Mouse (Mus musculus) left cerebral cortex, adult 11 months (tissue): ENCODE measurements at regions not wholly inside any gene's neighbourhood (a gene's known extent, or its start where the extent isn't known, plus 50 kb on each side); places are given as distances from the start of the nearest gene placed in this dataset.
A peak's percentile ranks its signal among the peaks of the same experiment; 100 is the strongest.
"Not testable (repeated sequence)": the region's sequence is repeated elsewhere in the genome, so short reads cannot be mapped to it uniquely, and the experiment has no call there.

Source experiments
- DNase-seq: peaks from one replicate; pipeline ENCODE4 v3.0.0; 2022; ENCODE audit warnings: low spot score

DNA sequence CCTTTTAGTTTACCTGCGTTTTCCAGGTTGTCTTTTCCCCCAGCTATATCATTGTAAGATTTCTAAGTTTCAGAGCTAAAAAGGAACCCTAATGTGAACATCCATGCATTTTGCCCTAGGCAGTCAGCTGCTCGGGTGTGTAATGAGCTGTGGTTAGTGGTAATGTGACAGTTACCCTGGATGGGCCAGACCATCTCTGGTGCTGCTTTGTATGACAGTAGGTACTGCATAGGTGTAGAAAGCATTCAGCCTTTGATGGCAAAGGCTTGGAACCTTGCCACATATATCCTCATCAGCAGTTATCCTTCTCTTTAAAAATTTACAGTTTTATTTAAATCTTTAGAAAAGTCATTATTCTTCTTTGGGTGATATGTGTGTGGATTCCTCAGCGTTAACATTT, 222.5 kb downstream of the Dact1 start:
- no peak for DNase-seq

DNA sequence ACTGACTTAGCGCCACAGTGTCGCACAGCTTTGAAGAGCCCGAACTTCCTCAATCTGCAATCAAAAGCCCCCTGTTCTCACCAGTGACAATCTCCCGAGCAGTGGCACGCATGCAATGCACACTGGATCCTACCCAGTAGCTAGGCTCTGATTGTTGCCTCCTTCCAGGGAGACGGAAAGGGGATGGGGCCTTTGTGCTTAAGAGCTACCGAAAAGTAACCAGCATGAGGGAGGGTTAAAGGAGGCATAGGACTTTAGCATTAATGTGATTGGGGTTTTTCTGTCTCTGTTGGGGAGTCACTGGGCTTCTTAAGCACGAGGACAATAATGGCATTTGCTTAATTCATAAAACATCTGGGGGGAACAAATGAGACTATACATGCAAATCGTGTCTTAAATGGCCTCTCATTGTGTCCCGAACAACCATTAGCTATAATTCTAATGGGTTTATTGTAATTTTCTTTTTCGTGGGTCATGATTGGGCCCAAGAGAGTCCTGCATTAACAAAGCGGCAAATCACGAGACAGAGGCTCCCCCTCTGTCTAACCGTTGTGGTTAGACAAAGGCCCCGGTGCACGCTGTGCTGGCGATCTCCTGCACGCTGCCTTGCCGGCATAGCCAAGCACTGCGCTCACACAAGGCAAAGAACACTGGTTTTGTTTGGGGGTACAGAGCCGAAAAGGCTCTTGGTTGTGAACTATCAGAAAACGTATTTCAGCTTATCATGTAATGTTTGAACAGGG, 223.2 kb downstream of the Dact1 start:
- no peak for DNase-seq

DNA sequence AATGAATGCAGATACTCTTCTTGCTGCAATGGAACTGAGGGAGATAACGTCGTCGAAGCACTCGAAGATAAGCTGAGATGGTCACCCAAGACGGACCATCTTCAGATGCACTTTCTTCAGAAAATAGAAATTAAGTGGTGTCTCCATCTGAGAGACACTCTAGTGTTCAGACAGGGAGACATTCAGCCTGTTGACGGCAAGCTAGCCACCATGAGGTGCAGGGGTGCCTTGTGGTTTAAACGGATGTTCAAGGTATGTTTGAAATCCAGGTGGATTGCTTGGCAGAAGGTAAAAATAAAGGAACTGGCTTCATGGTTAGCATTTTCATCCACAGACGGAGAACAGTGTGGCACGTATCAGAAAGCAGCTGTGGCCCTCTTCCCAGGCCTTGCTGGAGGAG, 224.0 kb downstream of the Dact1 start:
- DNase-seq, result no peak

DNA sequence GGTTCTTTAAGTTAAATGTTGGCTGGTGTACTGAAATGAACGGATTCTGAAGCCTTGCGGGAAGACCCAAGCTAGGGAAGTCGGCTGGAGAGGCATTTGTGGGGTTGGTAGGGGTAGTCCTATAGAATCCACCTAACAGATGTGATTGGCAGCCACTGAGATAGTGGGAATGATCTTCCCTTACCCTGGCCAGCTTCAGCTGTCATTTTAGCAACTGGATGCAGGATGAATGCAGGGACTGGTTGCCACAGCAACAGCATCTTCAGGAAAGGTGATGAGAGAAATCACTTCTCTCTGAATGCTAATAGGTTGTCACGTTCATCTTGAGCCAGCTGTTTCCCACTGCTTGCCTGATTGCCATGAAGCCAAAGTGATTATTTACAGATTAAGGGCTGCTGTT, 224.5 kb downstream of the Dact1 start:
- no peak for DNase-seq

DNA sequence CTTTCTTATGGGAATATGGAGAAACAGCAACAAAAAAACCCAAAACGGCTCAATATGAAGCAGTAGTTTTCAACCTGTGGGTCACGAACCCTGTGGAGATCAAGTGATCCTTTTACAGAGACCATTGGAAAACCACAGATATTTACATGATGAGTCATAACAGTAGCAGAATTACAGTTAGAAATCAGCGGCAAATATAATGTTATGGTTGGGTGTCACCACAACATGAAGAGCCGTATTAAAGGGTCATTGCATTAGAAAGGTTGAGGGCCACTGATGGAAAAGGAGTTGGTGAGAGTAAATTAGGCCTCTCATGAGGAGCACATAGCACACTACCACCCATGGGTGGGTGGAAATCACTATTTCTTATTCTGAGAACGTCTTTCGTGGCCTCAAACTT, 225.6 kb downstream of the Dact1 start:
- DNase-seq, result no peak

DNA sequence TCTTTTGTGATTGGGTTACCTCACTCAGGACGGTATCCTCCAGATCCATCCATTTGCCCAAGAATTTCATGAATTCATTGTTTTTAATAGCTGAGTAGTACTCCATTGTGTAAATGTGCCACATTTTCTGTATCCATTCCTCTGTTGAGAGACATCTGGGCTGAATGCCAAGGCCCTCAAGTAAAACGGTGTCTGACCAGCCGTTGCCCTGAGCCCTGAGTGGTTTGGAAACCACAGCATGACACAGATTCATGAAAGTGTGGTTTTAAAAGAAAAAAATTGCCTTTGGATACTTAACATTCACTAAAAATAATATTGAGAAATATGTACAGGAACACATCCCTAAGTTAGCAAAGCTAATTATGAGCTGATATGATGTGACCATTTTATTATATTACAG, 226.1 kb downstream of the Dact1 start:
- not testable (repeated sequence) for DNase-seq

DNA sequence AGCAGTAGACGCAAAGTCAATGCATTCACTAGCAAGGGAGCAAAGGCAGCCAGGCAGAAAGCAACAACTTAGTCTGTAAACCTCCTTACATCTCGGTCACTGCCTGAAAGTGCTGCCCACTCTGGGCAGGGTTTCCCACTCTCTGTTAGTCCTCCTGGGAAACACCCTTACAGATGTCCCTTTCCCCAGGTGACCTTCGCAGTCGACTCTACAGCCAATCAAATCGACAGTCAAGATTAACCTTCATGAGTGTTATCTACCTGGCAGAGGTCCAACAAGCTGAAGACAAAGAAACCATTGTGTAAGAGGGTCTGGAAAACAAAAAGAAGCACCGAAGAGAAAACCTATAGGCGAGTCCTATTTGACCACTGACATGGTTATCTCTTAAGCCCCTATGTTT, 229.0 kb downstream of the Dact1 start:
- DNase-seq, result no peak

DNA sequence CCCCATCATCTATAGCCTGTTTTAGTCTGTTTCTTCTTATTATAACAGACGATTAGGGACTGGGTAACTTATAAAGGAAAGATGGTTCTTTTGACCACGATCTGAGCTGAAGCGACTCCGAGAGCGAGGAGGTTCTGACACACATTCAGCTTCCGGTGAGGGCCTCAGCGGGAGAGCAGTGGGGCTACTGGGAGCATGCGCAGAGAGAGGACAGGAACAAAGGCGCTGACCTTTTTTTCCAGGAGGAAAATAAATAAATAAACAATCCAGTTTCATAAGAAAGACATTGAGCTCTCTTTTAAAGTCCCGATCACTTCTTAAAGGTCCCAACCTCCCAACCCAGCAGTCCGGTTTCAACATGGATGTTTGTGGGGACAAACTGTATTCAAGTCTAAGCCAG, 230.6 kb downstream of the Dact1 start:
- no peak for DNase-seq

DNA sequence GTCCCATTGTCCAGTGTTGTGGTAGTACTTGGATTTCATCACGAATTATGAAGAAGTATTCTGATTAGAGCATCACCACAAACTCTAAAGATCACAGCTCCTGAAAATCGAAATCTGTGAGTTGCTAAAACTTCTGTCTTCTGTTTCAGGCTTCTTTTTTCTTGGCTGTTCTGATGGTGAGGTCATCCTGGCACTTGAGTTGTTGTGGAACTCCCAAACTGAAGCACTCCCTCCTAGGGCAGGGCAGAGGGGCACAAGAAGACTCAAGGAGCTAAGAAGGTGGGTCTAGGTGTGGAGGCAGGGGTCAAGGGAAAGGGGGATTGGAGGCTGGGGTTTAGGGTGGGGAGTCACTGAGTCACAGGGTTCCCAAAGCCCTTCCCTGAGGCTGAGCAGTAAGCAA, 232.3 kb downstream of the Dact1 start:
- no peak for DNase-seq

DNA sequence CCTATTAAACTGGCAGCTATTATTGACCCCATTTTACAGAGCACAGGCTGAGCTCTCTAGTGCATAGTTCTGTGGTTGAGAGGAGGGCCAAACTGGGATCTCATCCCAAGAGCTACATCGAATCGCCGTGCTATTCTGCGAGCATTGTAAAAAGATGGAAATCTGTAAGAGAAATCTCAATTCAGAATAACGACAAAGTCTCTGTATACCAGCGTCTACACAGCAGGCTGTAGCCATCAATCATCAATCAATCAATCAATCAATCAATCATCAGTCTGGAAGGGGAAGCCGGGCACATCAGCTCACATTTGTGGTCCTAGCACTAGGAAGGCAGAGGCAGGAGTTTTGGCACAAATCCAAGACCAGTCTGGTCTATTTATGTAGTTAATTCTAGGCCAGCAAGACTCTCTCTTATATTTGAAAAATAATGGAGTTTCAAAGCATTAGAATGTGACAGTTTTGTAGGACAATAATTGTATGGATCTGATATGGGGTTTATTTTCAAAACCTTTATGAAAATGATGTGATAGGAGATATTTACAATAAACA, 234.0 kb downstream of the Dact1 start:
- DNase-seq, result no peak

DNA sequence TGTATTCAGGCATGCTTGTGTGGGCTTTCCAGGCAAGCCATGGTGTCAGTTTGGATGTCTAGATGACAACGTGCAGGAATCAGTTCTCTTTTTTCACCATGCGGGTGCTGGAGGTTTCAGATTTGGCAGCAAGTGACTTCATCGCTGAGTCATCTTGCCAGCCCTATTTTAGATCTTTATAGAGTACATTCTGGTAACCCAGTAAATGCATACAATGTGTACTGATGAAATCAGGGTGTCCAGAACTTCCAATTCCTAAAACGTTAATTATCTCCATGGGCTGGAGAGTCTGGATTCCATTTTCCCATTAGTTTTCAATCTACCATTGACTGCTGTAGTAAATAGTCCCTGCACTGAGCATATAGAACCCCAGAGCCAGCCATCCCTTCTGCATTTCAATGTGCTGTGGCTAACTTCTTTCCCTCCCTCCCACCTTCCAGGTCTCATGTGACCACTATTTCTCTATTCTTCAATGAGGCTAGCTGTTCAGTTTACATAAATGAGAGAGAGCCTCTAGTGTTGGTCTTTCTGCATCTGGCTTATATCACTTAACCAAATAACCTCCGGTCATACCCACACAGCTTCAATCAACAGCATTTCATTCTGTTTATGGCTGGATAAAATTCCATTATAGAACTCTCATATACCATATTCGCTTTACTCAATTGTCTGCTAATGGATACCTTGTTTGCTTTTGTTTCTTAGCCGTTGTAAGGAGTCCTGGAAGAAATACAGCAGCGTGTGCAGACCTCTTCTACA, 234.9 kb downstream of the Dact1 start:
- DNase-seq, result peak; percentile 51

DNA sequence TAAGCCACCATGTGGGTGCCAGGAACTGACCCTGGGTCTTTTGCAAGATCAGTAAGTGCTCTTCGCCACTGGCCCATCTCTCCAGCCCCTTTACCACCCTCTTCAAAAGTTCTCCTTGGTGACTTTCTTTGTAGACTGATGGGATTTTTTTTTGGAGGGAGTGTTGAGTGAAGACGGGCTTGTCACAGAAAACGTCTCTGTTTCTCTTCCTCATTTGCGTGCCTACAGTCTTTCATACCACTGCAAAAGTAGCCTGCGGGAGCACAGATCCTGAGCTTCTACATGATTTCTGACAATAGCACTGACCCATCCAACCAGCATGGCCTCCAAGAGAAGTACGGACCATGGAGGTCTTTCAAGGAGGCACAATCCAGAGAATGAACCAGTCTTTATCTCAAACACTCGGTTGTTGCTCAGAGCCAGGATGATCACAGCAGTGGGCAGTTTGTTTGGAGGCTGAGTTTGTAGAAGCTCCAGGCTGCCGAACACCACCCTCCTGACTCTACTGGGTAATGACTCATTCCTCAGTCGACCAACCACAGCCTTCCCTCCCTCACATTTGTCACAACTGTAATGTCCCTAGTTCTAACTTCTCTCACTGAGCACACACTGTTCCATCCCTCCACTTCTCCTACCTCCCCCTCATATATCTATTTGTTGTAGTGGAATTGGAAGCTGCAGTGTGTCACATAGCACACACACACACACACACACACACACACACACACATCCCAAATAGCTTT, 237.0 kb downstream of the Dact1 start:
- DNase-seq, result no peak

DNA sequence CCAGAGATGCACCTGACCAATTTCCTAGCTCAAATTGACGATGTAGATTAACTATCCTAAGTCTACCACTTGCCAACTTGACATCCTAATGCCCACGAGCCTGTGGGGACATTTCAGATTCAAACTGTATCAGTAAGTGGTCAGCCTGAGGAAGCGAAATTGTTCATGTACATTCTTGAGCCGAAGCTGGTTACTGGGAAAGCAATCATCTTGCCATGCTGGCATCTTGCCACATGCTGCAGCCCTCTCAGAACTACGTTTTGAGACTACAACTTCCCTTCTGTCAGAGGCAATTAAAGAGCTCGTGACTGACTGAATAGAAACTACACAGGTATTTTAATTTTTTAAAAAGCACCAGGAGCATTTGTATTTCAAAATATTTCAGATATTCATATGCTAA, 239.7 kb downstream of the Dact1 start:
- DNase-seq, result no peak

DNA sequence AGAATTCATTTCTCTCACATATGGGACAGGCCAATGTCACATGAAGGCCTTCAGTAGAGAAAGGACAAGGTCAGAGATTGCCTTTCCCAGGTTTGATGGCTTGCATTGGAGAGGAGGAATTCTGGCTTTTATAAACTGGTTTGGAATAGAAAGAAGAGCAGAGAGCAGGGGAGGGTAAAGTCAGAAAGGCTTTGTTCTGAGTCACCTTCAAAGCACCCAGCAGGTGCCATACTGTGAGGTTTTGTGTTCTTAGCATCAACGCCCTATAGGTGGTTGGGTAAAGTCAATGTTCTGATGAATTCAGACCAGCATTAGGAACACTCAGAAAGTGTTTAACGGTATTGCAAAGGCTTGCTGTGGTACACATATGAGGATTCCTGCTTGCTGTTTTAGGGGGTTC, 244.5 kb downstream of the Dact1 start:
- DNase-seq, result no peak

DNA sequence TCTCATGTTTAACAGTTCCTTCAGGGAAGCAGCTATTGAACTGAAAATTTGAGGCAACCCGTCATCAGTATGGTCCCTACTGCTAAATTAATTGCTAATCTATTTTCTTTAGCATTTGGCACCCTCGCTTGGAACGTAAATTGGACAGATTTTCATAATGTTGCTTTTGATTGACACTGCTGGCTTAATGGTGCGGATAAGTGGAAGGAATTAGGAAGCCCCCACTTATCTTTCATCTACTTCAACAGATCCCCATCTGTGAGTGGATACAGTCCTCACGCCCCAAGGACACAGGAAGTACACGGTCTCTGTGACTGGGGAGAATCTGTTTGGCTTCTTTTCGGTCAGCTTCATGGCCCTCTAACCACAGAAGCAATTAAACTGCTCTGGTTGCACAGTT, 251.6 kb downstream of the Dact1 start:
- no peak for DNase-seq

DNA sequence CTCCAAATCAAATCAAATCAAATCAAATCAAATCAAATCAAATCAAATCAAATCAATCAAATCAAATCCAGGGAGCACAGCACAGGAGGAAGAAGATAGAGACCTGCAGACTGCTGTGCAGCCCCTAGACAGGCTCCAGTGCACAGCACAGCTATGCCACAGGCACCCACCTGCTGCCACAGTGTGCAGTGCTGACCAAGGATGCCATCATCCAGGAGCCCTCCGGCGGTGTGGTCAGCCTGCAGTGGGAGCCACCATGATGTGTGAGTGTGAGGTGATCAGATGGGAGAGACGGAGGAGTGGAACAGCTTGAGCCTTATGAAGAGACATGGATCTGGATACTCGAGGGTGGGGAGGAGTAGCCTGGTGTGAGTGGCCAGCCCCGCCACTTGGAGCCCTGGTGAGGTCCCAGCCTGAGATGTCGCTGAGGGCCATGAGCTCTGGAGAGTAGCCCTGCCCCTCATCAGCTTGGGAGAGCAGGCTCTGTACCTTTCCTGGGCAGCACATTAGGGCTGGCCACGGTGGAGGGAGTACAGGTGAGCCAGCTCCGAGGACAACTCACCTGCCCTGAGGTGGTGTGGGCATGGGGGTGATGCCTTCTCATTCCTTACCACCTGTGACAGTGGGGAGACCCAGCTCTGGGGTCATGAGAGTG, 252.4 kb downstream of the Dact1 start:
- DNase-seq, result no peak

DNA sequence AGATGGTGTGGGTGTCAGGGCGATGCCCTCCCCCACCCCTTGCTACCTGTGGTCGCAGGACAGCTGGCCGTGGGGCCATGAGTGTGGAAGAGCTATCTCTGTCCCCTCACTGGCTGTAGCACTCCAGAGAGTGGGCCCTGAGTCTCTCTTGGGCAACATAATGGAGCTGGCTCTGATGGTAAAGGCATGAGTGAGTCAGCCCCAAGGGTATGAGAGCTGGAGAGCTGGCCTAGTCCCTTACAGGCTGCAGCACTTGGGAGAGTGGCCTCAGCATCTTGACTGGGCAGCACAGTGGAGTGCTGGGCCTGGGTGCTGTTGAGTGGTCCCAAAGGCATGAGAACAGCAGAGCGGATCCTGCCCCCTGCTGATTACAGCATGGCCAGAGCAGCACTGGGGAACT, 253.5 kb downstream of the Dact1 start:
- DNase-seq, result no peak

DNA sequence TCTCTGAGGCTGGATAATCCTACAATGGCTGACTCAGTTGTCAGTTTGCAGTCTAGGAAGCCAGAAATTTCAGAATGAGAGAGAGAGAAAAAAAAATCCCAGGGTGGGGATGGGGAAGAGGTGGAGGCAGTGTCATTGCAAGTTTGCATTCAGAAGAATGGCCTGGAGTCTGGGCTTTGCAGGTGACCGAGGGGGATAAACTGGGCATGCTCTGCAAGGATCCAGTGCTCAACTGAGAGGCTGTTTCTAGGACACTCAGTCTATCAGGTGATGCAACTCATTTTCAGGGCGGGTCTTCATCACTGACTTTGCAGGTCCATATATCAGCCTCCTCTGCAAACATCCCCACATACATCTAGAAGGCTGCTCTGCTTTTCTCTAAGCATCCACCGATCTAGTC, 256.7 kb downstream of the Dact1 start:
- DNase-seq, result no peak

DNA sequence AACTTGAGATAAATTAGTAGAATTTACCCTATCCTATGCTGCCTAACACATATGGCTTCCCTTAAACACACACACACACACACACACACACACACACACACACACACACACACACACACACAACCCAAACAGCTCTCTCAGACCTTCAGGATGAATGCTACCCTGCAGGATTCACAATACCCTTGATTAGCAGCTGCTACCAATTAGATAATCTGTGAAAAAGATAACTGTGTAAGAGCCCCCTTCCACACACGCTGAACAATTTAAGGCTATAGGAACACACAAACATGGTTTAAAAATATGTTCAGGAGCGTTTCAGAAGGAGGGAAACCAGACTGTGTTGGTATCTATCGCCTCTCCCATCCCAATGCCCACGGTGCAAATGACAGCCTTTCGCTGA, 258.6 kb downstream of the Dact1 start:
- DNase-seq, result no peak

DNA sequence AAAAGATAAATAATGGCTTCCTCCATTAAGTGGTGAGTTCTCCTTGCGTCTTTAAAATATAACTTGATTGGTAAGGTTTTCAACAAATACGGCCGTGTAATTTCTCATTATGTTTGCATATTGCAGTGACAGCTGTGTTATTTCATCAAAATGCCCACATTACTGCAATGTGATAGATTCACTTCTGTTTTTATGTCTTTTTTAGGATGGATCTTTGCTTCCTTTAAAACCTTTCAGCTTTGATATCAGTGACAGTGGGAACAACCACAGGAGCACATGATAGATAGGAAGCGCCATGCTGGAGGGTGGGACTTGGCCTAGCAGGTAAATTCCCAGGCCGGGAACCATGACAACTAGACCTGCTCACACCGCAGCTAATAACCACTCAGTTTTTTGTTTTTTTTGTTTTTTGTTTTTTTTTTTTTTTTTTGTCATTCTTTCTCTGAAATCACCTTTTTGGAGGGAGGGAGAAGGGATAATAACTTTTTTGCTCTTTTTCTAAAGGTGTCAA, 259.3 kb downstream of the Dact1 start:
- no peak for DNase-seq

DNA sequence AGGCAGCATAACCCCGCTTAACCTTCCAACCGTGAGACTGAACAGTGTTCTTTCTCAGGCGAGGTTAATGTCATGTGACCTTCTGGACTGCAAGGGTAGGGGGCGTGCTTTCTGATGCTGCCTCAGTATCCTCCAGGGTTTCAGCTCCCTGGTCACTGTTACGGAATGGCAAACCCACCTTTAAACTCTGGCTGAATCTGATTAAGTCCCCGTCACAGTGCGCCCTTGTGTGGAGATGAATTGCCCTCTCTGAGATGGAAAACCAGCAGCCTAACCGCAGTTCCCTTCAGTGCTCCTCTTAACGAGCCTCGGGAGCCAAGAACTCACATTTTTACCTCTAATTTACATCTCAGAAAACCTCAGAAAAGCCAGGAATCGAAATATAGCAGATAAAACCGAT, 260.0 kb downstream of the Dact1 start:
- DNase-seq, result no peak

DNA sequence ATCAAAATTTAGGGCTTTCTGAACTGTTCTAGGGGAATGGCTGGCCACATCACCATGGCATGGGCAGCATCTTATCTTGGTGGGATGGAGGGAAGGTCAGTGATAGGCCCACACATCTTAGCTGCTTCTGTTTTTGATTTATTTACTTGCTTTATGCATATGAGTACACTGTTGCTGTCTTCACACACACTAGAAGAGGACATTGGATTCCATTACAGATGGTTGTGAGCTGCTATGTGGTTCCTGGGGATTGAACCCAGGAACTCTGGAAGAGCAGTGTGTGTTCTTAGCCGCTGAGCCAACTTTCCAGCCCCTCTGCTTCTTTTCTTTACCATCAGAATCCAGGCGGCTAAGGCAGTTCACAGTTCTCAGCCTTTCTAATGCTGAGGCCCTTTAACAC, 260.4 kb downstream of the Dact1 start:
- no peak for DNase-seq
